Mouse (Mus musculus): Measurements from ENCODE around the gene Akap12. TPM values are rescaled to one million over a fixed set of nuclear protein-coding genes. Genes with fewer than 3 reads are reported as not detected.

The Akap12 gene
- 0.46 TPM in 1 of 2 replicates, not detected in the other for polyA plus RNA-seq (2012; ENCODE audit: insufficient read depth, low replicate concordance)

DNA sequence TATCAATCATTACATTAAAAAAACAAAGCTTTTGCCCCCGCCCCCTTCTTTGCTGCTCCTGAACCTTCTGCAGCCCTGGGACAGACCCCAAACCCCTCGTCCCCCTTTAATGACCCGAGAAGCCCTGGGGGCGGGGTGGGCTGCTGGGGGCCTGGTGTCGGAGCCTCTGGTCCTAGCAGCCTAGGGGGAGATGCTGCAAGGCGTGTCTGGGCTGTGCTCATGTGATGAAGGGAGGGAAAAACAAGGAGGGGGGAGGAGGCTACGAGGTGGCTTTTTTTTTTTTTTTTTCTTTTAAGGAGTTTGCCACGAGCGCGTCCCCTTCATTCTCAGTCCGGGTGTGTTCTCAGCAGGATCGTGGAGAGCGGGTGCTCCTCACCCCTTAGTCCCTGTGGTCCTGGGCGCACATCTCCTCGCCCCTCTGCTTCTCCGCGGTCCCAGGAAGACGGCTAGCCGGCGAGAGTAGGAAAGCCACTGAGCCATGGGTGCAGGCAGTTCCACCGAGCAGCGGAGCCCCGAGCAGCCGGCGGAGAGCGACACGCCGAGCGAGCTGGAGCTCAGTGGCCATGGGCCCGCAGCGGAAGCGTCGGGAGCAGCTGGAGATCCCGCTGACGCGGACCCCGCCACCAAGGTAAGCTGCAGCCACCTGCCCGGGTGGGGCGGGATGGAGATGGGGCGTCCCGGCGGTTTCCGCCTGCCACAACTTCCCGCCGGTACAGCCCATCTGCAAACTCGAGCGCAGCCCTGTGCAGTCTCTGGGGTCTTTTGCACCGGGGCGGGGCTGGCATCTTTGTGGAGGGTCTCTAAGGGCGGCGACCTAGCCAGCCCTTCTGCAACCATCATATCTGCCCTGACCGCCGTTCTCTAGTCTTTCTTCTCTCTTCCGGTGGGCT lies at the start of gene Akap12:
Gene Akap12, plus strand, starts transcription at position 340 of the 890 bp plus-strand sequence.
- Histone ChIP-seq H3K4me1 (peaks cover 11% of the 10 kb centered on the region), H3K36me3 (replicated peaks; ENCODE audit: low read length) (no peaks in the 10 kb centered on the region), H3K27me3 (replicated peaks) (peaks cover 38% of the 10 kb centered on the region), H3K9me3 (no peaks in the 10 kb centered on the region), H3K4me3 (replicated peaks) (peak within 1 kb of the TSS; percentile 85)
- TF ChIP-seq FLI1 (IDR thresholded peaks at IDR 0.05; ENCODE audit: low read length) (no peak), GATA1 (IDR thresholded peaks at IDR 0.05; ENCODE audit: borderline replicate concordance, low read length) (no peak)

DNA sequence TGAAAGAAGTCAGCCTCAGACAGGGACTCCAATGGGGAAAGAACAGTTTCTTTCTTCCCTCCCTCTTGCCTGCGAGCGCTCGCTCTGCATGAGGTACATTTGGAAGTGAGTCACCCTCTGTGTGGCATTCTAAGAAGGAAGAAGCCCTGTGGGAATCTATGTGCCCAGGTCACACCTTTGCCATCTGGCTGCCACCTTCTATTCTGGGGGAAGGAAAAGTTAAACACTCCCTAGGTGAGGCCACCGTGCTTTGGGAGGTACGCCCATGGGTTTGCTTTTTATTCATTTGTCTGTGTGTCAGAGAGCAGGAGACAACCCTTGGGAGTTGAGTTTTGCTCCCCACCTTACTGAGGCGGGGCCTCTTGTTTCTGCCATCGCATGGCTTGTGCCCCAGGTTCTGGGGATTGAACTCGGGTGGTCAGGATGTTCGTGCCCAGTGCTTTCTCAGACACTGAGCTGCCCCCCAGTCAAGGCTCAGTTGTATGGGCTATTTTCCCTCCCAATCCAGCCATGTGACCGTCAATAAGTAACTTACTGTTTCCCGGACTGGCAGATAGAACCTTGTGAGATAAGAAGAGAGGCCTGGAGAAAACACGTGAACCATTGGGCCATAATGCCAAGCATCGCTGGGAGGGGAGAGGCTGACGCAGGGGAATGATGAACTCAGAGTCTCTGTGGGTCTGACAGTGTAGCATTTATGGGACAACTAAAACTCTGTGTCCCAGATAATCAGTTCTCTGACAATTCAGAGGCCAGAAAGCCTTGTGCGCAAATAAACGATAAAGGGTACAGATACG lies 35.4 kb upstream of the Akap12 start:
- H3K9me3 ChIP-seq, result no peaks in the 10 kb centered on the region
- peaks cover 2% of the 10 kb centered on the region for H3K27me3 ChIP-seq (replicated peaks)
- H3K36me3 ChIP-seq (replicated peaks; ENCODE audit: low read length), result no peaks in the 10 kb centered on the region
- no peaks in the 10 kb centered on the region for H3K4me1 ChIP-seq
- no peak overlapping the region for H3K4me3 ChIP-seq (replicated peaks)
- TF ChIP-seq GATA1 (IDR thresholded peaks at IDR 0.05; ENCODE audit: borderline replicate concordance, low read length) (no peak), FLI1 (IDR thresholded peaks at IDR 0.05; ENCODE audit: low read length) (no peak)

DNA sequence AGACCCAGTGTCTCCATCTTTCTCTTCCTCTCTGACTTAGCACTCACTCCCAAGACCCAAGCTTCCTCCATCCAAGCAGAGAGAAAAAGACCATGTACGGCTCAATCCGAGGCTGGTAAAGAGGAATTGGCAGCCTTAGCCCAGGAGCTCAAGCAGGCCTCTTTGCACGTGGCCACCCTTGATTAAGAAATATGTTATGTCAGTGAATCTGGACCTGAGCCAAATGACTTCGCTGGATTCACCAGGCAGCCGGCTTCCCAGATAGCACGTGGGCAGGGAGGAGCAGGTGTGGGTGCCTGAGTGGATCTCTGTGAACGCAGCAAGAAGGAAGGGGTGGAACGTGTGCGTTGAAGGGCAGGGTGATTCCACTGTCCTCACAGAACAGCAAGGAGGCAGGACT lies 33.1 kb upstream of the Akap12 start:
- no peaks in the 10 kb centered on the region for H3K4me1 ChIP-seq
- H3K9me3 ChIP-seq, result no peaks in the 10 kb centered on the region
- peaks cover 2% of the 10 kb centered on the region for H3K27me3 ChIP-seq (replicated peaks)
- TF ChIP-seq FLI1 (IDR thresholded peaks at IDR 0.05; ENCODE audit: low read length), result no peak
- no peak for TF ChIP-seq GATA1 (IDR thresholded peaks at IDR 0.05; ENCODE audit: borderline replicate concordance, low read length)
- H3K4me3 ChIP-seq (replicated peaks), result no peak overlapping the region
- no peaks in the 10 kb centered on the region for H3K36me3 ChIP-seq (replicated peaks; ENCODE audit: low read length)

DNA sequence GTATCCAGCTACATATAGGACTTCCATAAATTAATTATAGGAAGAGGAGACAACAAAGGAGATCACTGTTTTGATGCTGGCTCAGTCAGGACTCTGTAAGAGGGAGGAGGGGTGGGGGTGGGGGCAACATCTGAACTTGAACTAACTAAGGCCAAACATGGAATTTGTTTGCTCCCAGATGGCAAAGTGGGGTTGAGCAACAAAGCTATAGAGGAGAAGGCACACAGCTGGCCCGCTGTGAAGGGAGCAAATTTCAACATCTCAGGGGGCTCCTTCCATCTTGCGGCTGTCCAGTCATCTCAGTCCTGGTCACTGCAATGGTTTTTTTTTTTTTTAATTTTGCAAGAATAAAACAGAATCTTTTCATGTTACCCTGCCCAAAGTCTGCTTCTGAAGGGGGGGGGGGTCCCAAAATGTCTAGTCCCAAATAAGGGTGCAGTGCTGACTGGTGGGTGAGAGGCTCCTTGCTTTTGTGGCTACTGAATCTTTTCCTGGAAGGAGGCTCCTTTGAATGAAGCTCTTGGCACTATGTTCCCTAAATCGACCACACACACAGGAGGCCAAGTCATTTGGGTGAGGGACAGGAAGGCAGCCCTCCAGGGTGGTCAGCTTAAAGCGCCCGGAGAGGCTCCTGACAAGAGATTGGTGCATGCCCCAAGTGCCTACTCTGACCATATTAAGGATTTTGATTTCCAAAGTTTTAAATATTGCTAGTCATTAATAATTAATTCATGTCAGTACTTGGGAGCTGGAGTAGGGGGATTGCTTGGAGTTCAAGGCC lies 26.2 kb upstream of the Akap12 start:
- Histone ChIP-seq H3K4me3 (replicated peaks) (no peak overlapping the region), H3K27me3 (replicated peaks) (no peaks in the 10 kb centered on the region), H3K4me1 (no peaks in the 10 kb centered on the region), H3K9me3 (no peaks in the 10 kb centered on the region), H3K36me3 (replicated peaks; ENCODE audit: low read length) (no peaks in the 10 kb centered on the region)
- no peak for TF ChIP-seq GATA1 (IDR thresholded peaks at IDR 0.05; ENCODE audit: borderline replicate concordance, low read length)
- no peak for TF ChIP-seq FLI1 (IDR thresholded peaks at IDR 0.05; ENCODE audit: low read length)

DNA sequence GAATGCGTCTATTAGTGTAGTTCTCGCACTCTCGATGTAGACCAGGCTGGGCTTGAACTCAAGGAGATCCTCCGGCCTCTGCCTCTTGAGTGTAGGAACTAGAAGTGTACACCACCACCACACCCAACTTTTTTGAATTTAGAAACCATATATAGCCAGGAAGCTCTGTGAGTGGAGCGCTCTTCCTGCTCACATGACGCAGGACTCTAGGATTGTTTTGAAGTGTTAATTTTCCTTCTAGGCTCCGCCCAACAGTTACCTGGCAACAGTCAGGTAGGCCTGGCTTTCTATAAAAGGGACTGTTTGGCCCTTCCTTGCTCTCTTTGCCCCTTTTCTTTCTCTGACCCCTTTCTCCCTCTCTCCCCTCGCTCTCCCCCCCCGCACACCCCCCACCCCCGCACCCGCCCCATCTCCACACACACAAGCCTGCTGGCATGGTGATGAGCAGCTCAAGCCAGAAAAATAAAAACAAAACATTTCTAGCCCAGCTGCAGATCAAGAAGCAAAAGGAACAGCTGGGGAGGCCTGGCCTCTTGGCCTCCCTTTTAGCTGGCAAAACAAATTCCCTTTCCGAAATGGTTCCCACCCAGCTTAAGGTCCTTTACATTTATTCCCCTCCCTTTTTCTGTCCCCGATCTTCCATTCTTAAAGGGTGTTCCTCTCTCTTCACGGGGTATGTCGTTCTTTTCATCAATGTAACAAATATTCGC lies 22.4 kb upstream of the Akap12 start:
- TF ChIP-seq FLI1 (IDR thresholded peaks at IDR 0.05; ENCODE audit: low read length) (no peak), GATA1 (IDR thresholded peaks at IDR 0.05; ENCODE audit: borderline replicate concordance, low read length) (no peak)
- H3K36me3 ChIP-seq (replicated peaks; ENCODE audit: low read length), result no peaks in the 10 kb centered on the region
- no peaks in the 10 kb centered on the region for H3K9me3 ChIP-seq
- H3K4me1 ChIP-seq, result peaks cover 3% of the 10 kb centered on the region; the same call in 1 of the 2 replicates
- H3K4me3 ChIP-seq (replicated peaks), result no peak overlapping the region
- no peaks in the 10 kb centered on the region for H3K27me3 ChIP-seq (replicated peaks)

DNA sequence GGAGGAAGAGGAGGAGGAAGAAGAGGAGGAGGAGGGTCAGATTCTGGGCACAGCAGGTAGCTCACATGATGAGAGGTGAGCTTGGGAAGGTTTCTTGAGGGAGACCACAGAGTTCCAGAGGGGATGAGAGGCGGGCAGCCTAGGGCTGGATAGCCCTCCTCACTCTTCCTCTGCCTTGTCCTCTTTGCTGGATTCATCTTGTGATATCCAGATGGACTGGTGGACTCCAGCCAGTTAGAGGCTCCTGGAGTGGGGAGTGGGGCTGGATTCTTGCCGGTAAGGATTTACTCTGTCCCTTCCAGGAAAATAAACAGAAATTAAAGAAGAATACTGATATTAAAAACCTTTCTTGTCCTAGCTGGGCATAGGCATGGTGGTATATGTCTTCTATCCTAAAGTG lies 20.4 kb upstream of the Akap12 start:
- H3K9me3 ChIP-seq, result no peaks in the 10 kb centered on the region

DNA sequence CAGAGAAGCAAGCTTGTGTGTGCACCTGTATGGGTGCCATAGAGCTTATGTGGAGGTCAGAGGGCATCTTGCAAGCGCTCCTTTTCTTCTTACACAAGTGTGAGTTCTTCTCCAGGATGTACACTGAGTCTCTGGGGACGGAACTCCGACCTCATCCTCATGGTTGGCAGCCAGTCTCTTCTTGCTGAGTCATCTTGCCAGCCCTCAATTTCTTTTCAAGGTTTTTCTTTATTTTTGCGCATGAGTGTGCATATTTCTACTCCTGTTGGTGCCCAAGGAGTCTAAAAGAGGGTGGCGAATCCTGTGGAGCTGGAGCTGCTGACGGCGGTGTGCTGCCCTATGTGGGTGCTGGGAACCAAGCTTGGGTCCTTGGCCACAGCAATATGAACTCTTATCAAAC lies 19.8 kb upstream of the Akap12 start:
- Histone ChIP-seq H3K9me3 (no peaks in the 10 kb centered on the region), H3K36me3 (replicated peaks; ENCODE audit: low read length) (no peaks in the 10 kb centered on the region), H3K4me3 (replicated peaks) (no peak overlapping the region), H3K27me3 (replicated peaks) (no peaks in the 10 kb centered on the region), H3K4me1 (peaks cover 3% of the 10 kb centered on the region; the same call in 1 of the 2 replicates)
- TF ChIP-seq FLI1 (IDR thresholded peaks at IDR 0.05; ENCODE audit: low read length) (no peak), GATA1 (IDR thresholded peaks at IDR 0.05; ENCODE audit: borderline replicate concordance, low read length) (no peak)

More for the DNA sequence above, 20.4 kb upstream of the Akap12 start:
- TF ChIP-seq GATA1 (IDR thresholded peaks at IDR 0.05; ENCODE audit: borderline replicate concordance, low read length), result no peak
- no peak for TF ChIP-seq FLI1 (IDR thresholded peaks at IDR 0.05; ENCODE audit: low read length)
- Histone ChIP-seq H3K27me3 (replicated peaks) (no peaks in the 10 kb centered on the region), H3K4me3 (replicated peaks) (no peak overlapping the region), H3K36me3 (replicated peaks; ENCODE audit: low read length) (no peaks in the 10 kb centered on the region), H3K4me1 (peaks cover 3% of the 10 kb centered on the region; the same call in 1 of the 2 replicates)

DNA sequence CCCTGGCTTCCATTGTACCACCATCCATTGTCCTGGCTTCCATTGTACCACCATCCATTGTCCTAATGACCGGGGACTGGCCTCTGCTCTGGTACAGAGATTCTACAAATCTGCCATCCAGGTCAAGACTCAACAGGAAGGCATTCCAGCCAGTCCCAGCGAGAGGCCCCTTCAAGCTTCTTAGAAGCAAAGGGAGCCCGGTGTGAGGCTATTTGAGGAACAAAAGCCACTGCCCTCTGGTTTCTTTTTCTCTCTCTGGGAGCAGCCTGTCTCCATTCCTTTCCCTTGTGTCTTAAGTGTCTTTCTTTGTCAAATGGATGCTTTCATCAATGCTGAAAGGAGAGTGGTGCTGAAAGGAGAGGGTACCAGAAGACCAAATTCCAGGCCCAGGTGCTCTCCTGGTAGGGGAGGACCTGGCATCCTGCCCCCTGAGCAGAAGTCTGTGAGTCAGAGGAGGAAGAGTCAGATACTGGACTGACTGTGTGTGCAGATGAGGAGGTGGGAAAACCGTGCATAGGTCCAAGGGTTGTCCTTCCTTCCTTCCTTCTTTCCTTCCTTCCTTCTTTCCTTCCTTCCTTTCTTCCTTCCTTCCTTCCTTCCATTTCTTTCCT lies 16.8 kb upstream of the Akap12 start:
- Histone ChIP-seq H3K4me3 (replicated peaks) (no peak overlapping the region), H3K36me3 (replicated peaks; ENCODE audit: low read length) (no peaks in the 10 kb centered on the region), H3K27me3 (replicated peaks) (no peaks in the 10 kb centered on the region), H3K9me3 (no peaks in the 10 kb centered on the region), H3K4me1 (peaks cover 3% of the 10 kb centered on the region; the same call in 1 of the 2 replicates)
- TF ChIP-seq GATA1 (IDR thresholded peaks at IDR 0.05; ENCODE audit: borderline replicate concordance, low read length) (no peak), FLI1 (IDR thresholded peaks at IDR 0.05; ENCODE audit: low read length) (no peak)

All from megakaryocyte, embryonic 14.5 days (primary cell).